Mouse (Mus musculus): ENCODE data around the gene Nrarp.
A peak's percentile ranks its signal among the peaks of the same experiment; 100 is the strongest.

Gene Nrarp

DNA sequence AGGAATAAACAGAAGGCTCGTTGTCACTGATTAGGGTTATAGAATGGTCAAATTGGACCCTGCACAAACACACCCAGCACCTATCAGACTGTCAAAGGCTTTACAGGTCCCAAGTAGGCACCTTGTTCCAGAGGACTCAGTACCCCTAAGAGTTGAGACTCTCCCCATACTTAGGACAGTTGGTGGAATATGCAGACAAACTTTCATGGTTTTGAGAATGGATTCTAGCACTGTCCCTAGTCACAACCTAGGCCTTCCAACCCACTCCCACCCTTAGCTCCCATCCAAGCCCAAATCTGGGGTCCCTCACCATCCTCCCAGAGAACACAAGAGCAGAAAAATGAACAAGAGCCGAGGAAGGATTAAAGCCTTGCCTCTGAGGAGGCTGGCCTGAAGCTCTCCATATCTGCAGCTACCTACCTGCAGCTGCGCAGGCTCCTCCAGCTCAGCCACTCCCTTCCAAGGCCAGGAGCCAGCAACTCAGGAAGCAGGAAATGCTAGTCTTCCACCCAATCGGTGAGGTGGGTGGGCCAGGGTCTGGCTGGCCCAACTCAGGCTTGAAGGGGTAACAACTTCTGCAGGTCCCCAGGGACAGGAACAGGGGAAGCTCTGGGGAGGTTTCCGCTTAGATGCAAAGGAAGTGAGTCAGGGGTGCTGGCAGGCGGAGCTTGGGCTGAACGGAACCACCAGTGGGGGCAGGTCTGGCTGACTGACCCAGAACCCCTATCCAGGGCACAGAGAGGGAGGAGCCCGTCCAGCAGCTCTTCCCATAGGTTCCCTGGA, 15.8 kb downstream of the Nrarp start, which contains the start of gene Tor4a:
Gene Tor4a, minus strand, starts transcription at position 715 of the 783 bp plus-strand sequence.
- peak; percentile 74 for DNase-seq

DNA sequence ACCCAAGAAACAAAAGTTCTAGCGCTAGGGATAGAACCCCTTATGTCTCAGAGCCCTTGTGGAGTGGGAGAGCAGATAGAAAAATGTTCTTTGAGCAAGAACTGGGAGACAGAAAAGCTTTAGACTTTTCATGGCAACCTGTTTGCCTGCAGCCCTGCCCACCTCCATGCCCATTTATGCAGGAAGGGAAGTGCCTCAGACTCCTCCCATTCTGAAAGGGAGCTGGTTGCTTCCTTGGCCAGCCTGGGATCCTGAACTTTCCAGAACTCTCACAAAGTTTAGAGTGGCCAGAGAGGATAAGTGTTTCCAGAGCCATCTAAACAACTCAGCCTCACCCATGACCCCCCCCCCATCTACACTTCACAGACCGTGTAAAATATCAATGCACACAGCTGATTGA, 16.6 kb downstream of the Nrarp start:
- no peak for DNase-seq

- no peak for DNase-seq
Measured at GRCm38 (mm10) chr2:25197946-25198345, 17.4 kb downstream of the Nrarp start.

DNA sequence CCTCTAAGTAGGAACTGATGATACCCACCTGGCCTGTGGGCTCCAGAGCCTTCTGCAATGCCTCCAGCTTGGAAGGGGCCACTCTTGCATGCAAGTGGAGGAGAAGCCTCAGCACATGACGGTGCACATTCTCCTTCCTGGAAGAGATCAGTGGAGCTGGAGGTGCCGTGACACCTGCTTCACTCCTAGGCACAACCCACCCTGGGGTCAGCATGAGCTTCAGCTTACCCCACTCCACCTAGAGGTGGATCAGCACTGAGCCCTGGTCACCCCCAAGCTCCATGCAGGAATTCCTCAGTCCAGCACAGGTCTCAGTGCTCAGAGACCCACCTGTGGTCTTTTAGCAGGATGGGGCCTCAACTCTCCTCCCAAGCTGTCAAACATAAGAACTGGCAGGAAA, 20.1 kb downstream of the Nrarp start:
- DNase-seq: no peak

GRCm38 (mm10) chr2:25203631-25204214, 23.2 kb downstream of the Nrarp start:
- DNase-seq: no peak

DNA sequence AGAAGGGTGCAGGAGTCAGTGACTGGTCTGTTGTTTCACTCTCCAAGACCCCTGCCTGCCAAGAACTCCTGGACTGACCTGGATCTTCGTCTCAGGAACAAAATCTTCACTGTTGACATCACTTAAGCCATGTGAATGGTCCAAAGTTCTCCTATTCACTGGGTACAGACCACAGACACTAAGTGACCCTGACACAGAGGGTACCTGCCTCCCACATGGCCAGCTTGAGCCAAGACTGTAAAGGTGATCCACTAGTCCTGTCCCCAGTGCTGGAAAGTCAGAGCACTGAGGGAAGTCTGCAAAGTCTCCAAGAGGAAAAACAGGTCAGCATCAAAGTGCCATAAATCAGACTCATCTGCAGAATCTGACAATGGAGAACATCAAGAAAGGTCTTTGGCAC, 27.0 kb downstream of the Nrarp start:
- no peak for DNase-seq

DNA sequence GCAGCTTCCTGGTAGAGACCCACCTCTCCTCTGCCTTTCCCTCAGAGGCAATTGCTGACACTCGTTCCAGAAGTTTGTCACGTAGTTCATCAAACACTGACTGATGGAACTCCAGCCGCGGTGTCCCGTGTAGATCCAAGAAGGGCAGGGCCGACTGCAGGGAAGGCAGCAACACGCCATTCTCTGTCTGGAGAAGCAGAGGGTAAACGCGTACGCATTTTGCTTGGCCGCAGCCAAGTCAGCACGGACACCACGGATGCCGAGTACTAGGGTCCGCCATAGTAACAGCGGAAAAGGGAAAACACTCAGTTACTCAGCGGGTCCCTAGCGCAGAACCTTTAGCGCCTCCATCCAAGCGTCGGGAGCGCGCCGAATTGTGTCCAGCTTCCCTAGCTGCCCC, 30.1 kb downstream of the Nrarp start:
- no peak for DNase-seq

GRCm38 (mm10) chr2:25211121-25211670, 30.6 kb downstream of the Nrarp start, which contains the start of gene Nelfb:
Gene Nelfb (minus strand): TSS chr2:25211489.
- peak; percentile 92 for DNase-seq

DNA sequence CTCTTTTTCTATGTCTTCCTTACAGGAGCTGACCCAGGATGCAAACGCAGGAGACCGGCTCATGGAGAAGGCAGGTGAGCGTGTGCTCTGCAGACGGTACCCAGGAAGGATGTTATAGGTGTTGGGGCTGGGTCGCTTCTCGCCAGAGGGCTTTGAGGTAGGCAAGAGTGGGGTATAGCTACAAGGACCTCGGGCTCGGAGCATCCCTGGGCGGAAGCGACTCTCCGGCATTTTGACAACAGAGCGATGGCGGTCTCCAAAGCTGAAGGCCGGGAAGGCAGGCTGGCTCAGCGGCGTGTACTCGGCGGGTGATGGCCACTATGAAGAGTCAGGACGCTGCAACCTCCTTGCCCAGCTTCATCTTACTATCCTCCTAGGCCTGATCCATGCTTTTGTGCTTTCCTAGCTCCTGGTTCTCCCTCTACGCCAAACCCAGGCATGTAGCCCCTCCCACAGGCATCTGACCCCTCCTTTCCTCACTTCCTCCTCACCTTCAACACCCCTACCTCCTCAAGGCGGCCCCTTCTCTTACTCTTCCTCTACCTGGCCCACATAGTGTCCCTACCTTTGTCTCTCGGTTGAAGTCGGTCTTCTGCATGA, 32.8 kb downstream of the Nrarp start:
- DNase-seq: no peak

DNA sequence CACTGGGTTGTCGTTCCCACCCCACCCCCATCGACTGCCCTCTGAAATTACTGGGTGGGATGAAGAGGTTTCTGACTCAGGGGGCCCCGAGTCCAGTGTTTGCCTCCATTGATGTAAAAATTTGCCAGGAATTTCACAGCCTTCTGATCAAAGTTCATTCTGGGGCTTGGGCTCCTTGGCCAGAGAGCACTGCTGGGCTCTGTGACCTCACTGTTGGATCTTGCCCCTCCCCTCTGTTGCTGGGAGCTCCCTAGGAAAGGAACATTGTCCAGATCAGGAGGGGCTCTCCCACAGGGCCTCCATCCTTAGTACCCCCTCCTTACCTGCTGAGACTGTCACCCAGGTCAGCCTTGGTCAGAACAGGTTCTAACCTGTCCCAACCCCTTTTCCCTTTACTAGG, 33.9 kb downstream of the Nrarp start, which contains the start of gene Stpg3:
Gene Stpg3, minus strand, starts transcription at position 194 of the 400 bp plus-strand sequence.
- no peak for DNase-seq

DNA sequence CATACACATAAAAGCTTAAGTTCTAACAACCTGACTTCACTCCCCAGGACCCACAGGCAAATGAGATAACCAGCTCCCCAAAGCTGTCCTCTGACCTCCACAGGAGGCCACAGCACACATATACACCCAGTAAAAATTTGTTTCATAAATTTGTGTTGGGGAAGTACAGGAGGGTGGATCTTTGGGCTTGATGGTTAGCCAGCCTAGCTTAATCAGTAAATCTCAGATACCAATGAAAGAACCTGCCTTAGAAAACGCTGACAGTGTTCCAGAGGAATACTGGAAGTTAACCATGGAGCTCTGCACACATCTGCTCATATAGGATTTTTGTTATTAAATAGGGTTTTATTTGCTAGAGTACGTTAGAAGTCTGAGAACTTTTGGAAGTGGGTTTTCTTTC, 37.1 kb downstream of the Nrarp start:
- no peak for DNase-seq

GRCm38 (mm10) chr2:25218445-25218844, 37.9 kb downstream of the Nrarp start, which contains the start of gene Fam166a:
Gene Fam166a (plus strand): TSS chr2:25218745.
- DNase-seq: no peak

DNA sequence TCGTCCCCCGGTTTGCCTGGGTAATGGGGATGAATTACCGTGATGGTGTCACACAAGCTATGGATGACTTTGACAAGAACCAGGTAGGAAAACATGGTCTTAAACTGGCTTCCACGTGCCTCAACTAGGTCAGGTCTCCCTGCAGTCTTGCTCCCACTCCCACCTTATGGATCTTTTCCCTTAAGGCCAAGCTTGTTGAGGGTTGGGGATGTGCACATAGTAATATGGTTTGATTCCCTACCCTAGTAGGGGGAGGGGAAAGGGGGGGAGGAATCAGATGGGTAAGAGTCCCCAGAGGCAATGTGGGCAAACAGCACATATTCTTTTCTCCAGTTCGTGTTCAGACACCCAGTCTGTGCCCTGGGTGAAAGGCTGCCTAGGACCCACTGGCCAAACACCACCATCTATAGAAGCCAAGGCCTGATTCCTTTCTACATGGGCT, 40.8 kb downstream of the Nrarp start:
- no peak for DNase-seq

GRCm38 (mm10) chr2:25223681-25224491, 43.3 kb downstream of the Nrarp start:
- DNase-seq: peak; percentile 96

DNA sequence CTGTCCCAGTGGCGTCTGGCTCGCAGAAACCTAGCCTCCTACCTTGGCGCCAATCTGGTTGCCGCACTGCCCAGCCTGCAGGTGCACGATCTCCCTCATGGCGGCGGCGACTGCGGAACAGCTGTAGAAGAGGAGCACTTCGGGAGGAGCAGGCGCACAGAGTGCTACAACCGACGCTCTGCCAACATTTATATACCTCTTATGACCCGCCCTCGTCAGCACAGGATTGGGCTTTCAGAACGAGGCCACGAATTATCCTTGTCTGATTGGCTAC, 43.9 kb downstream of the Nrarp start, which contains the start of gene Tubb4b:
Gene Tubb4b, minus strand, starts transcription at position 211 of the 274 bp plus-strand sequence.
- no peak for DNase-seq

DNA sequence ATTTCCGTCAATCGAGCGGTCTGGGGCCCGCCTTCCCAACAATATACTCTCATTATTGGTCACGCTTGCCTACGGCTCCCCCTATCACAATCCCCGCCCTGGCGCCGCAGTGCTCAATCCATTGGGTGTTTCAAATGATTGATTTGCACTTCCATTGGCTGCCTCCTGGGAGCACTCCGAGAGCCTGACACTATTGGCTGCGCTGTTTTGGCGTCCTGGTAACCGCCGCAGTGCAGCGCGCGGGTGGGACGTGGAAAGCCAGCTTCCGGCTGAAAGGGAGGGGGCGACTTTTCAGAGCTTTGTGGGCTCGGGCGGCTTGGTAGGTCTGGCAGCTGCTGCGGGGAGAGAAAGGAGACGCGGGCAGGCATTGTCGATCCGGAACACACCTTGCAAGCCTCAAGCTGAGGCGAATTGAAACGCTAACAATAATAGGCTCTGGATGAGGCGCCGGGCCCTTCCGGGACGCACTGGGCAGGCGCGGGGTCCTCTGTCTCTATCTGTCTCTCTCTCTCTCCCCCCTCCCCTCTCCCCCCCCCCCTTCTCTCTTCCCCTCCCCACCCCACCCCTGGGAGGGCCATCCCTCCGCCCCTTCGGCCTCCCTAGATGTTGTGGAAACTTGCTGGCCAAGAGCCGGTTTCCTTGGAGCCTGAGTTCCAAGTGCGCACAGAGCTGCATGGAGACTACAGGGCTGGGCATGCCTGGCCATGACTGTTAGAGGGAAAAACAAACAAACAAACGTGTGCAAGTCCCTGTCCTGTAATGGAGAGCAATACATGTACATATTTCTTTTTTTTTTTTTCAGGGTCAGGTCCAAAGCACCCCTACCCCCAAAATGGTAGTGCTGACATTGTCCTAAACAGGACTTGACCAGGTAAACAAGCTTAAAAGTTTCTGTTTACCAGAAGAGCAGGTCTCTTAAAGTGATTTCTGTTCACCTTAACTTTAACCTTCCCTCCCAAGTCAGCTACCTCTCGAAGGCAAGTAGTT, 44.5 kb downstream of the Nrarp start:
- DNase-seq: peak; percentile 99

DNA sequence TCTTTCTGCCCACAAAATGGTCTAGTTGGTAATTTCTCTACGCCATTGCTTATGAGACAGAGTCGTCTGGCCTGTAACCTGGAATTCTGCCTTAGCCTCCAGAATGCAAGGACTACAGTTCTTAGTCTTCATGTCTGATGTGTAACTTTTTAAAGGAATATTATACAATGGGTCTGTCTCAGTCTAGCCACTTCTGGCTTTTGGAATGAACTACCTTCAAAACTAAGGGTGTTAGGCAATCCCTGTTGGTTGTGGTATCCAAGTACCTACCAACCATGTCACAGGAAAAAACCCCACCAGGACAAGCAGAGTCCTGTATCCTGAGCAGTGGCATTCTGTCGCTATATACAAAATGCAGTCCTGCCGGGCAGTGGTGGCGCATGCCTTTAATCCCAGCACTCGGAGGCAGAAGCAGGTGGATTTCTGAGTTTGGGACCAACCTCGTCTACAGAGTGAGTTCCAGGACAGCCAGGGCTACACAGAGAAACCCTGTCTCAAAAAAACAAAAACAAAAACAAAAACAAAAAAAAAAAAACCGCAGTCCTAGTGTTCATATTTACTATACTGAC, 45.3 kb downstream of the Nrarp start:
- DNase-seq: no peak

DNA sequence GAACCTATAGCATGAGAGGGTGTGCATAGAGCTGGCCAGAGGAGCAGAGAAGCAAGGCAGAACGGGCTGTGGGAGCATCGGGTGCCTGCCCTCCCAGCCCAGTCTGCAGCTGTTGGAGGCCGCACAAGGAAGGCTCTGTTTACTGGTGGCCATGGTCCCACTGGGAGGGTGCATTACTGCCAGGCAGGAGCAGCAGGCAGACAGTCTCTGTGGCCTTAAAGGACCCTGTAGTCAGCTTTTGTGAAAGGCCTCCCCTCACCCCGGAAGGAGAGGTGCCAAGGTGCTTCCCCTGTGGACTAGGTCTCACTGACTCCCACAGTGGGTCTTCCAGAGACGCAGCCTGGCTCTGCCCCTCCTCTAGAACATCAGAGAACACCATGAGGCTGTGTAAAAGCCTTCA, 46.3 kb downstream of the Nrarp start:
- no peak for DNase-seq

- no peak for DNase-seq
Measured at GRCm38 (mm10) chr2:25227406-25227805, 46.8 kb downstream of the Nrarp start.

GRCm38 (mm10) chr2:25228431-25228889, 47.9 kb downstream of the Nrarp start:
- peak; percentile 89 for DNase-seq

GRCm38 (mm10) chr2:25228995-25229530, 48.5 kb downstream of the Nrarp start:
- no peak for DNase-seq
